8 mouse cellular contexts compared by ENCODE assay signal in genomic region chr10:9676886-9677285, GRCm38 (mm10). TPM values are rescaled to one million over a fixed set of nuclear protein-coding genes. Genes with fewer than 3 reads are reported as not detected.
DNase-seq lines count a peak whose midpoint lies in the region; ATAC-seq and TF ChIP-seq lines count a peak whose summit lies in the region.

No protein-coding gene starts in this region.

- H3K4me1 ChIP-seq in intestine, embryonic 16.5 days (ENCODE audit: control insufficient read depth, insufficient read depth, low read length): peaks cover 8% of the 10 kb centered on the region
- H3K4me1 ChIP-seq in midbrain, embryonic 10.5 days: peaks cover 35% of the 10 kb centered on the region
- no peaks in the 10 kb centered on the region; the same call in 1 of the 2 replicates for H3K4me1 ChIP-seq in small intestine, adult 2 months (ENCODE audit: control insufficient read depth, insufficient read depth, insufficient read length, low read length)

- 2% methylated on average over 17 of the region's 17 CpGs for WGBS in intestine, embryonic 16.5 days
- 4% methylated on average over 17 of the region's 17 CpGs for WGBS in midbrain, embryonic 10.5 days
- WGBS in small intestine, adult 2 months: 1% methylated on average over 17 of the region's 17 CpGs

- no peaks in the 10 kb centered on the region for H3K36me3 ChIP-seq in intestine, embryonic 16.5 days (ENCODE audit: control insufficient read depth, insufficient read depth, low read length)
- no peaks in the 10 kb centered on the region for H3K36me3 ChIP-seq in midbrain, embryonic 10.5 days
- H3K36me3 ChIP-seq in small intestine, adult 2 months (ENCODE audit: control insufficient read depth, insufficient read depth, low read length): no peaks in the 10 kb centered on the region

- no peak overlapping the region for H3K27ac ChIP-seq in intestine, embryonic 16.5 days (ENCODE audit: low read length)
- 0 out of 2 replicates have a peak overlapping the region, but pooled peaks have one; percentile 82 for H3K27ac ChIP-seq in midbrain, embryonic 10.5 days (replicated peaks)
- no peak overlapping the region for H3K27ac ChIP-seq in small intestine, adult 2 months (ENCODE audit: insufficient read depth, low read depth, low read length)

- H3K4me2 ChIP-seq in intestine, embryonic 16.5 days (ENCODE audit: low read depth, low read length): peak overlapping the region; percentile 63

- peaks cover 3% of the 10 kb centered on the region; the same call in 1 of the 2 replicates for H3K27me3 ChIP-seq in intestine, embryonic 16.5 days (replicated peaks; ENCODE audit: control insufficient read depth, insufficient read depth, low read length)
- H3K27me3 ChIP-seq in midbrain, embryonic 10.5 days (ENCODE audit: low read depth, poor library complexity, severe bottlenecking): peaks cover 56% of the 10 kb centered on the region
- H3K27me3 ChIP-seq in small intestine, adult 2 months (ENCODE audit: control insufficient read depth, insufficient read depth, low read length): peaks cover 18% of the 10 kb centered on the region

- no peaks in the 10 kb centered on the region for H3K9me3 ChIP-seq in intestine, embryonic 16.5 days (ENCODE audit: control insufficient read depth, low read length)
- no peaks in the 10 kb centered on the region for H3K9me3 ChIP-seq in midbrain, embryonic 10.5 days (replicated peaks)

- H3K9ac ChIP-seq in intestine, embryonic 16.5 days (ENCODE audit: low read depth, low read length): 0 out of 2 replicates have a peak overlapping the region, but pooled peaks have one; percentile 46

- ATAC-seq in CD4-positive, CD25-positive, alpha-beta regulatory T cell, adult 4 months: no peak
- peak; percentile 70 for ATAC-seq in intestine, embryonic 16.5 days

- peak; percentile 51 for DNase-seq in CD4-positive, CD25-positive, alpha-beta regulatory T cell, adult 2 months (ENCODE audit: low read depth, low spot score)
- peak; percentile 92 for DNase-seq in embryo, embryonic 11 days
- DNase-seq in gastrocnemius, postnatal 4 days (ENCODE audit: low spot score in 2 of 2): peak; percentile 40 to 70
- DNase-seq in left cerebral cortex, postnatal 25 days (ENCODE audit: low spot score in 2 of 2): peak; percentile 74 to 87
- DNase-seq in midbrain, embryonic 10.5 days (ENCODE audit: low spot score): peak; percentile 77

- peak; percentile 84; the same call in 1 of the 2 replicates for TF ChIP-seq CTCF in small intestine, adult 2 months (IDR thresholded peaks at IDR 0.05; ENCODE audit: extremely low read depth, insufficient read length, insufficient replicate concordance, low read depth, low read length)

- H3K4me3 ChIP-seq in intestine, embryonic 16.5 days (ENCODE audit: low read length): peak overlapping the region; percentile 37
- H3K4me3 ChIP-seq in midbrain, embryonic 10.5 days: peak overlapping the region; percentile 81
- H3K4me3 ChIP-seq in small intestine, adult 2 months (ENCODE audit: low read depth, low read length): peak overlapping the region; percentile 52

- intact Hi-C loops in left cerebral cortex, postnatal 25 days (cut with DNase I): loop anchor here (1.0 to 5.0 kb wide), 3 partner anchors 624 to 885 kb away; no protein-coding TSS in a partner anchor

- TF ChIP-seq POLR2A in small intestine, adult 2 months (IDR thresholded peaks at IDR 0.05; ENCODE audit: low read depth, low read length): no peak

RNA-seq across cellular contexts. Expression of gene Samd5, which starts 1.9 kb away (rescaled TPM):
- polyA plus RNA-seq in CD4-positive, CD25-positive, alpha-beta regulatory T cell, adult 4 months (2017; shearing (Covaris generic)): not detected
- total RNA-seq in gastrocnemius, postnatal 4 days (2021): 1 to 10 TPM; 2.7 to 3.4 TPM
- polyA plus RNA-seq in intestine, embryonic 16.5 days (2015; fragmentation: Nextera tagmentation; extraction: Ambion mirVana): 5.1 and 5.3 TPM in 2 replicates
- 10 to 100 TPM; 10.0 to 10.6 TPM for total RNA-seq in left cerebral cortex, postnatal 25 days (2021)
- 6.0 and 7.1 TPM in 2 replicates for polyA plus RNA-seq in midbrain, embryonic 10.5 days (2016; fragmentation: Nextera tagmentation; extraction: Ambion mirVana)
- 0.95 and 1.5 TPM in 2 replicates for polyA plus RNA-seq in small intestine, adult 2 months (2012; rRNA removed)
